Mouse (Mus musculus) liver, embryonic 11.5 days (tissue): ENCODE measurements around the gene Elp6. TPM values are rescaled to one million over a fixed set of nuclear protein-coding genes. Genes with fewer than 3 reads are reported as not detected.

ENCODE experiments used
- ATAC-seq: fragments of 200-750 bp; cut with Nextera tagmentation; replicated peaks from 2 replicates; pipeline ENCODE4 v1.8.0; 2017; ENCODE audit warnings: moderate number of reproducible peaks, mild to moderate bottlenecking, moderate TSS enrichment, moderate library complexity; ENCODE audit not compliant: low FRiP score
- DNase-seq: peaks from one replicate; pipeline ENCODE4 v3.0.0-alpha.2; 2017; ENCODE audit warnings: low spot score
- H3K27ac ChIP-seq: fragments of 300-500 bp; sonication (generic); 2 replicates; pipeline ENCODE4 v1.5.1; 2014; ENCODE audit warnings: mild to moderate bottlenecking, low read depth, low read length, control low read depth
- H3K27me3 ChIP-seq: fragments of 300-500 bp; sonication (generic); replicated peaks from 2 replicates; pipeline ENCODE4 v1.6.1; 2014; ENCODE audit warnings: low read length, mixed read lengths; ENCODE audit not compliant: control insufficient read depth, insufficient read depth
- H3K36me3 ChIP-seq: fragments of 300-500 bp; sonication (generic); 2 replicates; pipeline ENCODE4 v1.6.1; 2014; ENCODE audit warnings: mild to moderate bottlenecking, low read length, moderate library complexity, mixed read lengths; ENCODE audit not compliant: control insufficient read depth, insufficient read depth
- H3K4me1 ChIP-seq: fragments of 300-500 bp; sonication (generic); replicated peaks from 2 replicates; pipeline ENCODE4 v1.6.1; 2014; ENCODE audit warnings: low read length, mixed read lengths; ENCODE audit not compliant: control insufficient read depth, insufficient read depth
- H3K4me2 ChIP-seq: fragments of 300-500 bp; sonication (generic); 2 replicates; pipeline ENCODE4 v1.6.1; 2014; ENCODE audit warnings: mild to moderate bottlenecking, control low read depth, moderate library complexity
- H3K4me3 ChIP-seq: fragments of 300-500 bp; sonication (generic); 2 replicates; pipeline ENCODE4 v1.5.1; 2014; ENCODE audit warnings: low read depth, low read length, control low read depth
- H3K9ac ChIP-seq: fragments of 300-500 bp; sonication (generic); 2 replicates; pipeline ENCODE4 v1.6.1; 2014; ENCODE audit warnings: low read depth, low read length, control low read depth
- H3K9me3 ChIP-seq: fragments of 300-500 bp; sonication (generic); 2 replicates; pipeline ENCODE4 v1.6.1; 2016; ENCODE audit warnings: low read length, inconsistent platforms, mixed read lengths; ENCODE audit not compliant: control insufficient read depth
- WGBS: fragments of 180-500 bp; shearing (Covaris S2); extraction: QIAGEN DNeasy Blood & Tissue Kit; methylation state at CpG from one replicate; pipeline ENCODE4 v1.1.7; 2014; 5-methylcytosine and 5-hydroxymethylcytosine counted together
- polyA plus RNA-seq: library from polyadenylated mRNA; unstranded; fragments of >200 nt; fragmentation: Nextera tagmentation; extraction: Ambion mirVana; gene quantifications from 2 replicates; pipeline ENCODE4 v1.2.1, GENCODE M21; 2014

Gene Elp6
- polyA plus RNA-seq, 1 experiment from 2014 or later: 27.7 TPM

DNA sequence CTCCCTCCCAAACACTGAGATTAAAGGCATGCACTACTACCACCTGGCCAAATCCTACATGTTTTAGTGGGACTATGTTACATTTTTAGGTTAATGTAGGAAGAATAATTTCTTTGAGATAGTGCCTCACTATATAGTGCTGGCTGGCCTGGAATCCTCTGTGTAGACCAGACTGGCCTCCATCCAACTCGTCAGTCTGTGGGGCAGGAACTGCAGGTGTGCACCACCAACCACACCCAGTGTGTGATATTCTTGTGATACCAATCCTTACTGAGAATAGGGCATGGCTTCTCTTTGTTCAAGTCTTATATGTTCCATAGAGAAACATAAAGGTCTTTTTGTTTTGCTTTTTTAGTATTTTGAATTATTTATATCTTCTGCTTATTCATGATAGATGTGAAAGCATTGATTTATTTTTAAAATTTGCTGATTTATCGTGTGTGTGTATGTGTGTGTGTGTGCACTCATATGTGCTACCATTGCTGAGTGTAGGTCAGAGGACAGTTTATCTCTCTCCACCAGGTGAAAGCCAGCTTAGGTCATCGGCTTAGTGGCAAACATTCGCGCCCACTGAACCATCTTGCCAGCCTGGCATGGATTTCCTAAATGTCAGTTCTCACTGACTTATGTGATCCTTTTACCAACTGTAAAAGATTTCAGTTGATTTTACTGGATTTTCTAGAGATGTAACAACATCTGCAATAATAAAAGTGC, 35.2 kb downstream of the Elp6 start:
- WGBS: 84% methylated on average over 5 of the region's 5 CpGs
- Histone ChIP-seq H3K27ac (no peak overlapping the region), H3K4me3 (no peak overlapping the region), H3K9ac (no peak overlapping the region), H3K4me1 (peaks cover 6% of the 10 kb centered on the region; the same call in 1 of the 2 replicates), H3K27me3 (no peaks in the 10 kb centered on the region), H3K9me3 (no peaks in the 10 kb centered on the region), H3K36me3 (no peaks in the 10 kb centered on the region), H3K4me2 (no peak overlapping the region)
- no peak for ATAC-seq
- DNase-seq: no peak

DNA sequence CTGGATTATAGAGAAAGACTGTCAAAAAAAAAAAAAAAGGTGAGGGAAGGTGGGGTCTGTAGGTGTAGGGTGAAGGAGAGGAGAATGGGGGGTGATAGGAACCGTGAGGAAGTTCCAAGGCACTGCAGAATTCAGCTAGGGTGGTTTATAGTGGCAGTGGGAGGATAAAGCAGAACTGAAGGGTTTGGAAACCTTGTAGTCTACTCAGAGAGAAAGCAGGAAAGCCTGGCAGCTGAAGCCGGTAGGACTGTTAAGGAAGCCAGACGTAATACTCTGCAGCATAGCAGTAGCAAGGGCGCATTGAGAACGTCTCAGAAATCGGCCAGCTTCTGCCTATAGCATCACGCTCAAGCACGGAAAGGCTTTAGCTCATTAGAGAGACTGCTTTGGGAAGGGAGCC, 37.0 kb downstream of the Elp6 start:
- no peak overlapping the region for H3K27ac ChIP-seq
- no peaks in the 10 kb centered on the region for H3K36me3 ChIP-seq
- H3K9me3 ChIP-seq: no peaks in the 10 kb centered on the region
- no peak overlapping the region for H3K4me2 ChIP-seq
- H3K27me3 ChIP-seq: no peaks in the 10 kb centered on the region
- no peak for DNase-seq
- no peak overlapping the region for H3K4me3 ChIP-seq
- 0 out of 2 replicates have a peak, but pooled peaks cover 2% of the 10 kb centered on the region for H3K4me1 ChIP-seq
- ATAC-seq: no peak
- H3K9ac ChIP-seq: no peak overlapping the region
- WGBS: 68% methylated on average over 8 of the region's 8 CpGs

- WGBS: 72% methylated on average over 6 of the region's 6 CpGs
- H3K9me3 ChIP-seq: no peaks in the 10 kb centered on the region
- no peak overlapping the region for H3K4me3 ChIP-seq
- no peak overlapping the region for H3K4me2 ChIP-seq
- DNase-seq (no peak), ATAC-seq (peak; percentile 56; the same call in 1 of the 2 replicates)
- 0 out of 2 replicates have a peak overlapping the region, but pooled peaks have one; percentile 28 for H3K27ac ChIP-seq
- no peaks in the 10 kb centered on the region for H3K27me3 ChIP-seq
- no peaks in the 10 kb centered on the region for H3K4me1 ChIP-seq
- H3K36me3 ChIP-seq: no peaks in the 10 kb centered on the region
- H3K9ac ChIP-seq: no peak overlapping the region
These were observed 38.8 kb downstream of the Elp6 start for GRCm38 (mm10) chr9:110343805-110344204.

DNA sequence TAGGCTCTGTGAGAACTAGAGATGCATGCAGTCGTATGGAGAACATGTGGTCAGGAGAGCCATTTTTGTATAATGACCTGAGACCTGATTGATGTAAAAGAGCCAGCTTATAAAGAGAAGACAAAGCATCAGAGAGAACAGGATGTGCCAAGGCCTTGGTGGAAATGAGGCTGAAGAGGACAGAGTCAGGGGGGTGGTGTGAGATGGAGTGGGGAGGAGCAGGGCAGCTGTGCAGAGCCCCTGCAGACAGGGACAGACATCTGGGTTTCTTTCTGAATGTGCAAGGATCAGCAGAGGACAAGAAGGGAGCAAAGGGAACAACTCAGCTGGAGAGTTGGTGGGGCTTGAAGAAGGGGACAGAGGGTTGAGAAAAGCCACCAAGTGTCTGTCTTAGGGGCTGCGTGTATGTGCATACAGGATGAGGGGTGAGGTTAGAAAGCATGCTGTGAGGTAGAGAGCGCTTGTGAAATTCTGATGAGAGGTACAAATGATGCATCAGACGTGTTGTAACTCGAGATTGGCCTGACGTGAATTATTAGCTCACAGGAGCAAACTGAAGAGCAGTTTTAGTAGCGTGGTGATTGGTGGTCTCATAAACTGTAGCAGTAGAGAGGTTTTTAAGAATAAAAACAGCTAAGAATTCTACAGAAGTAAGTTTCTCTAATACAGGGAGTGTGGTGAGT, 40.2 kb downstream of the Elp6 start:
- no peak overlapping the region for H3K9ac ChIP-seq
- DNase-seq: no peak
- ATAC-seq: no peak
- H3K4me1 ChIP-seq: peaks cover 8% of the 10 kb centered on the region; the same call in 1 of the 2 replicates
- no peak overlapping the region for H3K4me2 ChIP-seq
- 71% methylated on average over 7 of the region's 7 CpGs for WGBS
- no peak overlapping the region for H3K27ac ChIP-seq
- H3K4me3 ChIP-seq: no peak overlapping the region
- no peaks in the 10 kb centered on the region for H3K36me3 ChIP-seq
- H3K9me3 ChIP-seq: no peaks in the 10 kb centered on the region
- no peaks in the 10 kb centered on the region for H3K27me3 ChIP-seq

DNA sequence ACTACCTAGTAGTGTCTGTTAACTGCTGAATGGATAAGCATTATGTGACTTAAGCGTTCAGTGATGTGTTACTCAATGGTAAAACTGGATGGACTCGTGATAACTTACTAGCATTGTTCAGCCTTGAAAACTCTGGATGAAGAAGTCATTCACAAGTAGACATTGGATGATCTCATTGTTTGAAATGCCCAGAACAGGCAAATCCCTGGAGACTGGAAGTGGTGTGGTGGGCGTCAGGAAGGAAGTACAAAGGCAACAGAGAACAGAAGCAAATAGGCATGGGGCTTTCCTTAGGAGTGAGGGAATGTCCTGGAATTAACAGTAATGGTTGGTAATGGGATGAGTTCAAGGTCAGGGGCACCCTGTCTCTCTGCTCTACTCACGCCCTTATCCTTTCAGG, 43.9 kb downstream of the Elp6 start:
- Histone ChIP-seq H3K27me3 (no peaks in the 10 kb centered on the region), H3K9me3 (no peaks in the 10 kb centered on the region), H3K9ac (no peak overlapping the region), H3K4me2 (no peak overlapping the region), H3K27ac (no peak overlapping the region), H3K36me3 (no peaks in the 10 kb centered on the region), H3K4me1 (peaks cover 23% of the 10 kb centered on the region), H3K4me3 (no peak overlapping the region)
- WGBS: 64% methylated on average over 4 of the region's 4 CpGs
- ATAC-seq (no peak), DNase-seq (no peak)

DNA sequence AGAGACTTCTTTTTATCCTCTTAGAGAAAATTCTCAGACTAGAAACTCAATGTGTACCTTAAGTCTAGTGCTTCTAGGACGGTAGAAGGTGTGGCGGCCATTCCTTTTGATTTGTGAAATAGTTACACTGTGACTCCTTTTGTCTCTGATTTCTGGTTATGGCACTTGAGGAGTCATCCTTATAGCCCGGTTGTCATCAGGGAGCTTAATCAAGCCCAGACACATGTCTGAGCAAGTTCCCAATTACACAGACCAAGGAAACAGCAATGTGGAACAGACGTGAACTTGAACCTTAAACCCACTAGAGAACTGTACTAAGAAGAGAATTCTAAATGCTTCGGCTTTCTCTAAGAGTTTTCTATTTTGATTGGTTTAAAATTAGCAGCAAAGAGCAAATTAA, 45.2 kb downstream of the Elp6 start:
- ATAC-seq (no peak), DNase-seq (no peak)
- H3K4me3 ChIP-seq: no peak overlapping the region
- no peaks in the 10 kb centered on the region for H3K9me3 ChIP-seq
- no peak overlapping the region for H3K9ac ChIP-seq
- no peaks in the 10 kb centered on the region for H3K27me3 ChIP-seq
- no peak overlapping the region for H3K27ac ChIP-seq
- H3K4me2 ChIP-seq: no peak overlapping the region
- WGBS: 76% methylated on average over 5 of the region's 5 CpGs
- no peaks in the 10 kb centered on the region; the same call in 1 of the 2 replicates for H3K36me3 ChIP-seq
- H3K4me1 ChIP-seq: peaks cover 23% of the 10 kb centered on the region

DNA sequence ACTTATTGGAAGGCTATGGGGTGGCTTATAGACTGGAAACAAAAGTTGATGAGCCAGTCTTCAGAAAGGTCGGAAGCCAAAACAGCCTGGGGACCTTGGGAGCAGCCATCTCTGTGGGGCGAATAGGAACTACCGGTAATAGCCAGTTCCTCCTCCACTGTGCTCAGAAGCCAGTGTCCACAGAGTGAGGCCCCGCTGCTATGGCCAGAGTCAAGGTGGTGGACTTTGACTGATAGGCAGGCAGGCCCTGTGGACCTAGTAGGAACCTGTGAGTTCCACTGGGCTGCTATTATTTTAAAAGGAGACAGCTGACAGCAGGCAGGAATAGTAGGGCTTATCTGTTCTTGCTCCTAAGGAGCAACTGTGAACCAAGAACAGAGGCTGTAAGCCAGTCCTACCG, 45.6 kb downstream of the Elp6 start:
- Histone ChIP-seq H3K4me3 (no peak overlapping the region), H3K27me3 (no peaks in the 10 kb centered on the region), H3K9ac (no peak overlapping the region), H3K9me3 (no peaks in the 10 kb centered on the region), H3K27ac (no peak overlapping the region), H3K4me2 (0 out of 2 replicates have a peak overlapping the region, but pooled peaks have one; percentile 7), H3K4me1 (peaks cover 23% of the 10 kb centered on the region), H3K36me3 (no peaks in the 10 kb centered on the region; the same call in 1 of the 2 replicates)
- ATAC-seq: no peak; the same call in 1 of the 2 replicates
- DNase-seq: no peak
- 56% methylated on average over 5 of the region's 5 CpGs for WGBS

DNA sequence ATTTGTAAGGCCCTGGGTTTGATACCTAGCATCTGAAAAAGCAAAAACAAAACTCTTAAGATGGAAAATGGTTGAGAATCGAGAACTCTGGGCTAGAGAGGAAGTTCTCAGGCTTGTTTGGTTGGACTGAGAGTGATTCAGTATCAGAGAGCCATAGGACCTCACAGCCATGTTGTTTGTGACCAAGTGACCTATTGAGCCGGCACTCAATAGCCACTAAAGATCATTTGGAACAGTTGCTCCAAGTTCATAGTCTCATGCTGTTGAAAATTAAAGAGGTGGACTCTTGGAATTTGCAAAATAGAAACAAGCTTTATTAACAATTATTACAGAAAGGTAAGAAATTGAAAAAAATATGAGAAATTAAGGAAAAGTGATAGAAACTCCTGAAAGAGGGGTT, 46.4 kb downstream of the Elp6 start:
- ATAC-seq (no peak), DNase-seq (no peak)
- no peaks in the 10 kb centered on the region; the same call in 1 of the 2 replicates for H3K36me3 ChIP-seq
- H3K9ac ChIP-seq: no peak overlapping the region
- no peaks in the 10 kb centered on the region for H3K9me3 ChIP-seq
- H3K27me3 ChIP-seq: no peaks in the 10 kb centered on the region
- no peak overlapping the region for H3K27ac ChIP-seq
- H3K4me2 ChIP-seq: no peak overlapping the region
- peaks cover 23% of the 10 kb centered on the region for H3K4me1 ChIP-seq
- H3K4me3 ChIP-seq: no peak overlapping the region
- WGBS: 65% methylated on average over 2 of the region's 2 CpGs
